Mouse (Mus musculus) heart, adult 11 months (tissue): ENCODE measurements around the gene Itga9.
A peak's percentile ranks its signal among the peaks of the same experiment; 100 is the strongest.

Experiments
- DNase-seq: peaks from one replicate; pipeline ENCODE4 v3.0.0; 2022

Itga9 gene

DNA sequence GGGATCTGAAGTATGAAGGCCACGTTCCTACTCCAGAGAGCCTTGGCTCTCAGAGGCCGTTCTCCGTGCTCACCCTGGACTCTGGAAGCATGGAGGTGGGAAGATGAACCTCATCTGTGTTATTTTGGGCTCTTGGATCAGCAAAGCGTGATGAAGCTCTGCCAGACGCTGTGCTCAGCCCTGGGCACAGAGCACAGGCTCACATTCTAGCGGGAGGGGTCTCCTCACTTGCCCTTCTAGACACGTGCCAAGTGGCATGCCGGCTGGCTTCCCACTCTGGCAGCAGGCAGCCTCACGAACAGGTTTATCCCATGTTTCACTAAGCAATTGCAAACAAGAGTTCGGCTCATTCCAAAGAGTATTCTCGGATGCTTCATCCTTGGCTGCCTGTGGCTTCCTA, 86.8 kb downstream of the Itga9 start:
- DNase-seq, result peak; percentile 98

DNA sequence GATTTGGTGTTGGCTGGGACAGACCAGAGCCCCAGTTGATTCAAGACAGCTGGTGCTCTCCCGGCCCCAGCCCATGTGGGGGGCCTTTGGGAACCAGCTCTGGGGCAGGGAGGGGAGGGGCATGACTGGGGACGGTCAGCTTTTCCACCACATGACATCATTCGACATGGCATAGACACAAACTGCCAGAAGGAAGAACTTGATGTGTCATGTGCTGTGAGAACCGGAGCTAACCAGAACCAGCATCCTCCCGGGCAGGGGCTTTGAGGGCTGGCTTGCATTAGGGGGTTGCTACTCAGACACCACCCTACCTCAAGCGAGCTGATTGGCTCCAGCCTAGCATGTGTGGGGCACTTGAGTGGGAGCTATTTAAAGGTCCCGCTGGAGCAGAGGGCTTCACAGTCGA, 87.9 kb downstream of the Itga9 start:
- DNase-seq, result peak; percentile 97

- no peak for DNase-seq
These were observed 91.7 kb downstream of the Itga9 start for GRCm38 (mm10) chr9:118698191-118698590.

GRCm38 (mm10) chr9:118699716-118700115, 93.2 kb downstream of the Itga9 start:
- DNase-seq, result no peak

DNA sequence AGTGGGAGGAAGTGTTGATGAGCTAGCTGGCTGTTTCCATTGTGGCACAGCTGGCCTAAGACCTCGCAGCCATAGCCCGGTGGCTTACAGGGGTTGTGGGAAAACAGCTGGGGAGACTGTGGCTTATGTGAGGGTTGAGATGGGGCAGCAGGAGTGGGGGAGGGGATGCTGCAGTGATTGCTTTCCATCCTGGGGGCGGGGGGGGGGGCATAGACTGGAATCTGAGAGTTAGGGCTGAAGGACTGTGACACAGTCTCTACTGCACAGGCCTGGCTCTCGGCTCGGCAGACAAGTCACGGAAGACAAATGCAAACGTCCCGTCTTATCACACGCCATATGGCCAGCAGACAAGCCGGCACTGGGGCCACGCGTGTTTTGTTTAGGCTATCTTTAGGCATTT, 94.4 kb downstream of the Itga9 start:
- DNase-seq, result no peak

- no peak for DNase-seq
These were observed 95.3 kb downstream of the Itga9 start for GRCm38 (mm10) chr9:118701791-118702190.

GRCm38 (mm10) chr9:118703146-118703545, 96.7 kb downstream of the Itga9 start:
- DNase-seq, result no peak

DNA sequence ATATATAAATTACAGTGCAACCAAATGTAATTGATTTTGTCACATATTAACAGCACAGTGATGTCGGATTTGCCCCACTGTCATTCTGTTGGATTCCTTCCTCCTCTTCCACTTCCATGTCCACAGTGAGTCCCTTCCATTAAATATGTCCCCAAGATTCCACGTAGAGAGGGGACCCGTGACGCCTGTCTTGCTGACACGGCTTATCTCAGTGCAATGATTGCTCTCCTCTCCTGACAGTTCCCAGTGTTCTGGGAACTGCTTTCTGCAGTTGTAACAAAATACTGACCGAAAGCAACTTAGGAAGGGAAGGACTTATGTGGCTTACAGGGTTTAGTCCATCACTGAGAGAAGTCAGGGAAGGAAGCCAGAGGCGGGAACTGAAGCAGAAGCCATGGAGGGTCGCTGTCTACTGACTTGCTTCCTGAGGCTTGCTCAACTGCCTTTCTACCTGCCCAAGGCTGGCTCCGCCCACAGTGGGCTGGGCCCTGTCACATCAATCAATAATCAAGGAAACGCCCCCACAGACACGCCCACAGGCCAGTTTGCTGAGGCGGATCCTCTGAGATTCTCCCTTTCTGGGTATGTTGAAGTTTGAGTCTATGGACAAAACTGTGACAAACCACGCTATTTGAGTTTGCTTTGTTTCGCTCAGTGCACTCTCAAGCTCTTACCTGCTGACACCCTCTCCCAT, 99.0 kb downstream of the Itga9 start:
- DNase-seq, result no peak

DNA sequence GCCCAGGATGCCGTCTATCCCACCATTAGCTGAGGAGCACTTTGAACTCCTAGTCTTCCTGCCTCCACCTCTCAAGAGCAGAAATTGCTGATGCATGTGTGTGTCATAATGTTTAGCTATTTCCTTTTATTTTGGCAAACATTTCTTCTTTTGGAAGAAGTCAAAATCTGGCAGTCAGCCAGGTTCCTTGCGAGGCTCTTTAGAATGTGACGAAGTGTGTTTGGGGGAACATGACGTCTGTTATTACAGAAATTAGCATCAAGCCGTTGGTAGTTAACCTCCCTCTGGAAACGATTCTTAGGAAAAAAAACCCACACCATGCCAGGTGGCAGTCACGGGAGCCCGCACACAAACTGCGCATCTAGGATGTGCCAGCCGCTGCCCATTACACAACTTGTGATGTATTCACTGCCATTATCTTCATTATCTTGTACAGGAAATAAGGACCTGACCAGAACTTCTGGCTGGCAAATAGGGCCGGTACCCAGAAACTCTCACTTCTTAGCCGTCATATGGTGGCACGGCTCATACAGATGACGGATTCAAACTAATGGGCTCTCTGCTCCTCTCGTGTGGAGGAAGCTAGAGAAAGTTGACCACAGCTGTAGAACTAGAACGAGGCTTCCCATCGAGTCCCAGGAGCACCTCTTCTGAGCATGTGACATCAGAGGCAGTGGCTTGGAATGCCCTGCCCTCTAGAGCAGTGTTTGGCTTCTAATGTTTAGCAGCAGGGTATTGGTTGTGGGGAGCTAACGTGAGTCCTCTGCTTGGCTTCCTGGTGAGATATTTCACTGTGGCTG, 99.9 kb downstream of the Itga9 start:
- DNase-seq, result peak; percentile 93

DNA sequence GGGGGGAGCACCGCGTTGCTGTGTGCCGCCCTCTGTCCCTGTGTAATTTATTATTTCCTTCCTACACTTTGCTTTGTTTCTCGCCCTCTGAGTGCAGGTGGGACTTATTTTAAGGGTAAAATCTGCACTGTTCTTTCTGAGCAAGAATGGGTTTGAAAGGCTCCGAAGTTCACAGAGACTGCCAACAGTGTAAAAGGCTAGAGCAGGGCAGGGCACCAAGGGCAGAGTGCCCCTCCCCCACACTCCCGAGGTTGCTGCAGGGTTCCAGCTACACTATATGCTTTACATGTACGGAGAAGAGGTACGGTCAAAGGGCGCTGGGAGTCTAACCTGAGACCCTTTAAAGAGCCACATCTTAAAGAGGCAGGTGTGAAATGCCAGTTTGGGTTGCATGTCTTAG, 104.1 kb downstream of the Itga9 start:
- no peak for DNase-seq

DNA sequence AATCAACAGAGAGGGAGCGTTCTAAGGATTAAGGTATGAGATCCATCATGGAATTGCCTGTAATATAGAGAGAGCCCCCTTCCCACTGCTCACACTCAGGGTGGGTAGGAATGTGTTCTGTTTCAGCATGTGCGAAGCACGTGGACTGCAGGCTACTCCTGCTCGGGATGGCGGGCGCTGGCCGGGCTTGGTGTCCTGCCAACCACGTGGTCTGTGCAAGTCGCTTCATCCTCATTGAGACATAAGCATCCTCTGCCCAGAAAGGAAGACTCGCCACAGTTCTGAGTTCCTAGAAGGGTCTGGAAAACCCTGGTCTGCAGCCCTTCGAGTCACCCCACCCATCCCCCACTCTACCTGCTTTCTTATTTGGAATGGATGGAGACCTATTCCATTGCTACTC, 105.3 kb downstream of the Itga9 start:
- no peak for DNase-seq

- DNase-seq, result no peak
These were observed 107.0 kb downstream of the Itga9 start for GRCm38 (mm10) chr9:118713515-118713914.

GRCm38 (mm10) chr9:118714536-118714935, 108.0 kb downstream of the Itga9 start:
- no peak for DNase-seq

DNA sequence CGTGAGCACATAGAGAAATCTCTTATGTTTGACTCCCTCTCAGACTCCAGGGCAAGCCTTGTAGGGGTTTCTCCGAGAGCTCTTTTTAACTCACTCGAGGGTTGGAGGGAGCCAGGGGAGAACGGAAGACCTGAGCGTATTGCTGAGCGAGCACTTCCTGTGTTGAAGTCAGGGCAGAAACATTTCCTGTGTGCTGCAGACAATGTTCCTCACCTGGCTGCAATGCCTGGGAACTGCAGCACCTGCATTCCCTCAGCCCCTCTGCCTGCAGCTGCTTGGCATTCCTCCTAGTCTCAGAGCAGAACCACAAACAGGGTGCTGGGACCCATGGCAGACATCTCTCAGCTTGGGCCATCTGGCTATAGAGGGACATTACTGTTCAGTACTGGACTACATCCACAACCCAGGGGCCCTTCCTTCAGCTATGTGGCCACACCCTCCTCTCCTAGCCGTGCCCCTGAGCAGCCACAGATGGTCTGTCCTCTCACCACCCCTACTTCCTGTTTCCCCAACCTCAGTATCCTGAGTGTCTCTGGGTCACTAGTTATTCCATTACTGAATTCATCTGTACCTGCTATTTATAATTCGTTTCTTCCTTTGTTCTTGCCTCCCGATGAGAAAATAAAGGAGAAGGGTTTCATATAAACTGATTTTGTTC, 109.6 kb downstream of the Itga9 start:
- peak; percentile 92 for DNase-seq

DNA sequence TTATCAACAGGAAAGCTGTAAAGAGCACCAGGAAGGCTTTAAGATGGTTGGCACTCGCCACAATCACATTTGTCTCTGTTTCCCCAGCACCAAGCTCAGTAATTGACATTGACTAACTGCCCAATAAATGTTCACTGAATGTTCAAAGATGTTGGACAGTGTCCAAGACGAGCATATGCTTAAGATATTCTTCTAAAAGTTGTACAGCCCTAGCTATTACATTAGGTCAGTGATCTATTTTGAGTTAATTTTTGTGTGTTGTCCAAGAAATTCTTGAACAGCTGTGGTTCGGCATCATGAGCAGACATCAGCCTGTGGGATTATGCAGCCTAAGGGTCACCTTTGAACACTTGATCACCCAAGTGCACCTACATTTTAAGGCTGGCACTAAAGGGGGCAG, 110.9 kb downstream of the Itga9 start:
- DNase-seq, result peak; percentile 89

GRCm38 (mm10) chr9:118718511-118718910, 112.0 kb downstream of the Itga9 start:
- peak; percentile 83 for DNase-seq

DNA sequence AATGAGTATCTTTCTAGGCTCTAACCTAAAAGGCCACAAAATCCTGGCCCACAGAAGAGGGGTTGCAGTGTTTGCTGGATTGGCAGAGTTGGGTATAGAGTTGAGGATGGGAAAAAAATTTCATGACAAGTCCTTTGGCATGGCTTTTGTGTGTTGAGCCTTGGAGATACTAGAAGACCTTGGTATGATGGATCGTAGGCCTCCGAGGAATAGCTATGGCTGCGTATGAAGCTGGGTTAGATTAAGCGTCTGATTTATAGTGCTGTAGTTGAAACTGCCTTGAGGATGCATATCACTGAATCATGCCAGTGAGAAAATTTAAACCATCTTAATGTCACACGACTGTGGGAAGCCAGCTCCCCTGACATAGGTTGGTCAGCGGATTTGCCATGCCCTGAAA, 114.6 kb downstream of the Itga9 start:
- DNase-seq, result no peak

DNA sequence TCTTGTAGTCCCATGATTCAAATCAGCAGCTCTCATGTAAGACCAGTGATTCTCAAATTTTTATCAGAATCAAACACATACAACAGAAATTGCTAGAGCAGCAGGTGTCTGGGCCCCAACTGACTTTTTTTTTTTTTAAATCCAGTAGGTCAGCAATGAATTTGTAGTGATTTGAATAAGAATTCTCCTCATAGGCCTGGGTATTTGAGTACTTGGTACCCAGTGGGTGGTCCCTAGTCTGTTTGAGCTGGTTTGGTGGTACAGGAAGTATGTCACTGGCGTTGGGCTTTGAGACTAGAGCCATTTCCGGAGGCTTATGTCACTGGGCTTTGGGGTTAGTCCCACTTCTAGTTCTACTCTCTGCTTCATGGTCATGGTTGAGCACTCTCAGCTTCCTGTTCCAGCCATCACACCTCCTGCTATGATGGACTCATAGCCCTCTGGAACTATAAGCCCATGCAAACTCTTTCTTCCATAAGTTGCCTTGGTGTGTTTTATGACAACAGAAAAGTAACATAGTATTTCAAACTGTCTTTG, 116.4 kb downstream of the Itga9 start:
- DNase-seq, result no peak

DNA sequence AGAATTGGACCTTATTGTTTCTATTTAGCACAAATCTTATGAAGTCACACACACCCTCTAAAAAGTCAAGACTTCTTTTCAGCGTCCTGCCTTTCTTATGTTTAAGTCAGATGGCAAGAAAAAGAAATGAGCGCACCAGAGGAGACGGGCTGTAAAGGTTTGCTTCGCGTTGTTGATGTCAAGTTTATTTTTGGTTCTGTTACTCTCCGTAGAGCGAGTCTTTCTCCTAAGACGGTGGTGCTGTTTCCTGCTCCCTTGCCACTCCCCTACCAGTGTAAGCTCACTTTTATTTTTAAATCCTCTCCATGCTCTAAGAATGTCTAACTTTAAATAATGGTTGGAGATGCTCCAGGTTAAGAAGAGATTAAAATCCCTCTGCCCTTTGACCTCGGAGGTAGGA, 118.6 kb downstream of the Itga9 start:
- DNase-seq, result no peak

- DNase-seq, result peak; percentile 73
These were observed 120.1 kb downstream of the Itga9 start for GRCm38 (mm10) chr9:118726550-118726949.

DNA sequence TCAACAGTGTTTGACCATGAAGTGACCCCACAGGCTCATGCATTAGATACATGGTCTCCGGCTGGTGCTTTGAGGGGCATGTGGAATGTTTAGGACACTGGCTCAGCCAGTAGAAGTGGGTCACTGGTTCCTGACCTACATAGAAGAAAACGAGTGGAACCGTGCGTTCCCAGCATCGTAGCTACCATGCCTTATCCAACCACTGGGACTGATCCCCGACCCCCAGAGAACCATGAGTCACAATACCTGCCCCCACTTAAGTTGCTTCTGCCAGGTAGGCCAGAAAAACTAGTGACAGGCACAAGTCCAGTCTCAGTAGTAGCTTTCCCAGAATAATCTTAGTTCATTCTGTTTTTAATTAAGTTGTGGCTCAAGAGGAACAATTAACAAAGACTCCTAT, 121.8 kb downstream of the Itga9 start:
- DNase-seq, result no peak

GRCm38 (mm10) chr9:118728987-118729386, 122.5 kb downstream of the Itga9 start:
- DNase-seq, result no peak

GRCm38 (mm10) chr9:118730172-118730571, 123.7 kb downstream of the Itga9 start:
- no peak for DNase-seq
